Comparison of ENCODE assay signal across 8 mouse cellular contexts in genomic region chr8:120228781-120229573, GRCm38 (mm10). TPM values are rescaled to one million over a fixed set of nuclear protein-coding genes. Genes with fewer than 3 reads are reported as not detected.
DNase-seq lines count a peak whose midpoint lies in the region; ATAC-seq and TF ChIP-seq lines count a peak whose summit lies in the region.

No protein-coding gene starts in this region.

- no peak for TF ChIP-seq CTCF in brain, embryonic 14.5 days (IDR thresholded peaks at IDR 0.05; ENCODE audit: borderline replicate concordance, extremely low read depth, insufficient read depth, insufficient read length)
- TF ChIP-seq CTCF in forebrain, postnatal 0 days (IDR thresholded peaks at IDR 0.05; ENCODE audit: low read depth) = no peak

- under 1% methylated on average over 93 of the region's 125 CpGs for WGBS in lung, embryonic 15.5 days
- 3% methylated on average over 90 of the region's 125 CpGs for WGBS in forebrain, postnatal 0 days
- under 1% methylated on average over 107 of the region's 125 CpGs for WGBS in midbrain, embryonic 15.5 days

- no peaks in the 10 kb centered on the region for H3K36me3 ChIP-seq in lung, embryonic 15.5 days
- H3K36me3 ChIP-seq in forebrain, postnatal 0 days (ENCODE audit: insufficient read depth) = no peaks in the 10 kb centered on the region
- no peaks in the 10 kb centered on the region for H3K36me3 ChIP-seq in midbrain, embryonic 15.5 days (replicated peaks)

- peak overlapping the region; percentile 38 for H3K27ac ChIP-seq in lung, embryonic 15.5 days
- peak overlapping the region; percentile 35; the same call in 1 of the 2 replicates for H3K27ac ChIP-seq in forebrain, postnatal 0 days (ENCODE audit: low read depth, low read length)
- H3K27ac ChIP-seq in midbrain, embryonic 15.5 days = peak overlapping the region; percentile 62

- peak overlapping the region; percentile 64 for H3K4me3 ChIP-seq in lung, embryonic 15.5 days
- H3K4me3 ChIP-seq in forebrain, postnatal 0 days (ENCODE audit: low read depth, low read length) = peak overlapping the region; percentile 62
- peak overlapping the region; percentile 50 for H3K4me3 ChIP-seq in midbrain, embryonic 15.5 days

- no peaks in the 10 kb centered on the region for H3K9me3 ChIP-seq in lung, embryonic 15.5 days
- H3K9me3 ChIP-seq in forebrain, postnatal 0 days (ENCODE audit: low read length) = no peaks in the 10 kb centered on the region
- no peaks in the 10 kb centered on the region for H3K9me3 ChIP-seq in midbrain, embryonic 15.5 days

- peak overlapping the region; percentile 98 for H3K4me2 ChIP-seq in lung, embryonic 15.5 days
- peak overlapping the region; percentile 82 for H3K4me2 ChIP-seq in forebrain, postnatal 0 days (ENCODE audit: low read depth)
- H3K4me2 ChIP-seq in midbrain, embryonic 15.5 days = peak overlapping the region; percentile 73

- H3K4me1 ChIP-seq in lung, embryonic 15.5 days = peaks cover 76% of the 10 kb centered on the region
- peaks cover 9% of the 10 kb centered on the region; the same call in 1 of the 2 replicates for H3K4me1 ChIP-seq in forebrain, postnatal 0 days (ENCODE audit: insufficient read depth)
- peaks cover 61% of the 10 kb centered on the region for H3K4me1 ChIP-seq in midbrain, embryonic 15.5 days

- 0 out of 2 replicates have a peak, but pooled peaks have one; percentile 0 for ATAC-seq in lung, embryonic 15.5 days (ENCODE audit: borderline replicate concordance, extremely low read depth, low FRiP score, low TSS enrichment)
- ATAC-seq in forebrain, postnatal 0 days = peak; percentile 56
- ATAC-seq in midbrain, embryonic 15.5 days (replicated peaks) = peak; percentile 38; the same call in 1 of the 2 replicates

- H3K27me3 ChIP-seq in lung, embryonic 15.5 days = peaks cover 31% of the 10 kb centered on the region
- no peaks in the 10 kb centered on the region; the same call in 1 of the 2 replicates for H3K27me3 ChIP-seq in forebrain, postnatal 0 days (ENCODE audit: insufficient read depth, low read length)
- H3K27me3 ChIP-seq in midbrain, embryonic 15.5 days (replicated peaks) = peaks cover 3% of the 10 kb centered on the region; the same call in 1 of the 2 replicates

- H3K9ac ChIP-seq in lung, embryonic 15.5 days = peak overlapping the region; percentile 55
- H3K9ac ChIP-seq in forebrain, postnatal 0 days = peak overlapping the region; percentile 58
- peak overlapping the region; percentile 55 for H3K9ac ChIP-seq in midbrain, embryonic 15.5 days

- TF ChIP-seq POLR2A in brain, embryonic 14.5 days (IDR thresholded peaks at IDR 0.05; ENCODE audit: borderline replicate concordance, extremely low read depth, insufficient read depth, insufficient read length, poor library complexity, severe bottlenecking) = peak; percentile 26; the same call in 1 of the 2 replicates

- DNase-seq in lung, postnatal 36 days = no peak
- DNase-seq in brain, embryonic 14.5 days (ENCODE audit: low read depth) = peak; percentile 69
- DNase-seq in forebrain, postnatal 0 days = peak; percentile 67
- peak; percentile 52 for DNase-seq in kidney, postnatal 14 days
- no peak for DNase-seq in spleen, postnatal 10 days (ENCODE audit: low spot score in 2 of 2)
- no peak for DNase-seq in spleen, postnatal 4 days (ENCODE audit: low spot score in 2 of 2)

RNA-seq across cellular contexts. Expression of gene Gse1, which starts 0.7 kb away (rescaled TPM):
- 9.6 and 12.6 TPM in 2 replicates for polyA plus RNA-seq in lung, embryonic 15.5 days (2015; fragmentation: Nextera tagmentation; extraction: Ambion mirVana)
- polyA plus RNA-seq in brain, embryonic 14.5 days (2012; rRNA removed) = 70.3 and 70.4 TPM in 2 replicates
- 24.2 and 48.2 TPM in 2 replicates for total RNA-seq in forebrain, postnatal 0 days (2014; rRNA removed)
- 10.5 and 15.9 TPM in 2 replicates for polyA plus RNA-seq in forebrain, postnatal 0 days (2015; fragmentation: Nextera tagmentation; extraction: Ambion mirVana)
- 21.2 and 23.4 TPM in 2 replicates for polyA plus RNA-seq in midbrain, embryonic 15.5 days (2015; fragmentation: Nextera tagmentation; extraction: Ambion mirVana)

RNA-seq across cellular contexts. Expression of gene Fam92b, which starts 51.7 kb away (rescaled TPM):
- 1.1 and 1.4 TPM in 2 replicates for polyA plus RNA-seq in lung, embryonic 15.5 days (2015; fragmentation: Nextera tagmentation; extraction: Ambion mirVana)
- 1.3 and 1.7 TPM in 2 replicates for polyA plus RNA-seq in brain, embryonic 14.5 days (2012; rRNA removed)
- total RNA-seq in forebrain, postnatal 0 days (2014; rRNA removed) = 1.2 and 2.1 TPM in 2 replicates
- 1.1 and 1.6 TPM in 2 replicates for polyA plus RNA-seq in forebrain, postnatal 0 days (2015; fragmentation: Nextera tagmentation; extraction: Ambion mirVana)
- polyA plus RNA-seq in midbrain, embryonic 15.5 days (2015; fragmentation: Nextera tagmentation; extraction: Ambion mirVana) = 2.1 and 2.2 TPM in 2 replicates

Comparison
In these comparisons a context has a peak if more than half of its experiments do, and no peak if none do; other contexts are left out.
1. ATAC-seq: peak in every context shown above with its lines; median percentile 56 in forebrain, postnatal 0 days; 38 in midbrain, embryonic 15.5 days; 0 in lung, embryonic 15.5 days.
2. DNase-seq: peak in brain, embryonic 14.5 days (single experiment), forebrain, postnatal 0 days (single experiment) and kidney, postnatal 14 days (single experiment); none in lung, postnatal 36 days (single experiment), spleen, postnatal 10 days (0 of 2) and spleen, postnatal 4 days (0 of 2).
3. Peak in every context shown above with its lines, with median percentiles within 50 percentile points of each other: H3K27ac ChIP-seq, H3K4me2 ChIP-seq, H3K4me3 ChIP-seq and H3K9ac ChIP-seq.